Mouse (Mus musculus) heart, adult 2 months (tissue): ENCODE measurements around the gene Gm19345. TPM values are rescaled to one million over a fixed set of nuclear protein-coding genes. Genes with fewer than 3 reads are reported as not detected.

Source experiments
- DNase-seq, 2 experiments: peaks; one replicate each; pipeline ENCODE4 v3.0.0; 2021
- H3K27ac ChIP-seq: fragments of 200-600 bp; 2 replicates; pipeline ENCODE4 v1.8.1; 2022
- H3K27me3 ChIP-seq: fragments of 200-500 bp; 2 replicates; pipeline ENCODE4 v1.6.1; 2012; ENCODE audit warnings: mild to moderate bottlenecking, low read length, inconsistent platforms, mixed read lengths; ENCODE audit not compliant: control insufficient read depth, insufficient read depth
- H3K36me3 ChIP-seq: fragments of 200-500 bp; 2 replicates; pipeline ENCODE4 v1.6.1; 2012; ENCODE audit warnings: low read length, inconsistent platforms; ENCODE audit not compliant: control insufficient read depth, insufficient read depth
- H3K4me1 ChIP-seq: fragments of 200-500 bp; 2 replicates; pipeline ENCODE4 v1.6.1; 2011; ENCODE audit warnings: low read length; ENCODE audit not compliant: control insufficient read depth, insufficient read depth
- H3K4me3 ChIP-seq: fragments of 200-600 bp; 2 replicates; pipeline ENCODE4 v1.8.1; 2022
- H3K79me2 ChIP-seq: fragments of 200-500 bp; replicated peaks from 2 replicates; pipeline ENCODE4 v1.6.1; 2012; ENCODE audit warnings: mild to moderate bottlenecking, inconsistent platforms, low read length, moderate library complexity, mixed read lengths; ENCODE audit not compliant: control insufficient read depth, insufficient read depth
- H3K9ac ChIP-seq: fragments of 200-500 bp; 2 replicates; pipeline ENCODE4 v1.6.1; 2012; ENCODE audit warnings: low read depth, mild to moderate bottlenecking, control low read depth, inconsistent platforms, low read length, mixed read lengths
- CTCF ChIP-seq: fragments of 200-600 bp; IDR thresholded peaks from 2 replicates; pipeline ENCODE4 v1.8.1; 2022; ENCODE audit warnings: antibody characterized with exemption, mild to moderate bottlenecking, moderate library complexity
- EP300 ChIP-seq: fragments of 200-500 bp; IDR thresholded peaks from 2 replicates; pipeline ENCODE4 v1.6.1; 2011; ENCODE audit warnings: low read depth, low read length, control low read depth; ENCODE audit not compliant: insufficient read depth
- POLR2A ChIP-seq: fragments of 200-500 bp; IDR thresholded peaks from 2 replicates; pipeline ENCODE4 v1.6.1; 2011; ENCODE audit warnings: mild to moderate bottlenecking, low read depth, low read length, control low read depth; ENCODE audit not compliant: insufficient read depth
- WGBS: fragments of 180-500 bp; shearing (Covaris S2); methylation state at CpG from one replicate; pipeline ENCODE4 v1.1.7; 2018; 5-methylcytosine and 5-hydroxymethylcytosine counted together
- intact Hi-C: fragments of 180-260 bp; cut with DNase I; formaldehyde crosslinking; loops from one replicate; pipeline ENCODE4 v1.15.1; 2025
- polyA plus RNA-seq: library from polyadenylated mRNA; depleted of rRNA; stranded (reverse); fragments of >200 nt; gene quantifications from 2 replicates; pipeline ENCODE4 v1.2.3, GENCODE M21; 2012
- total RNA-seq, 2 experiments: library from RNA; stranded (reverse); gene quantifications; 2 replicates each; pipeline ENCODE4 v1.2.3; 2021

Gm19345 gene
- total and polyA plus RNA-seq, 3 experiments, result not detected

- Histone ChIP-seq H3K79me2 (no peaks in the 10 kb centered on the region), H3K9ac (no peak overlapping the region), H3K27me3 (no peaks in the 10 kb centered on the region), H3K4me1 (peaks cover 1% of the 10 kb centered on the region), H3K36me3 (no peaks in the 10 kb centered on the region), H3K27ac (no peak overlapping the region), H3K4me3 (no peak overlapping the region)
- intact Hi-C loops, result loop anchor here (1.0 to 5.0 kb wide), 2 partner anchors 40 to 91 kb away; partner anchors contain the start of gene Nectin2
- no peak for TF ChIP-seq POLR2A
- TF ChIP-seq EP300, result no peak
- 32% methylated on average over 19 of the region's 19 CpGs for WGBS
- DNase-seq, result peak; percentile 58 to 60
These were observed 8.8 kb upstream of the Gm19345 start for GRCm38 (mm10) chr7:19842885-19843504.

DNA sequence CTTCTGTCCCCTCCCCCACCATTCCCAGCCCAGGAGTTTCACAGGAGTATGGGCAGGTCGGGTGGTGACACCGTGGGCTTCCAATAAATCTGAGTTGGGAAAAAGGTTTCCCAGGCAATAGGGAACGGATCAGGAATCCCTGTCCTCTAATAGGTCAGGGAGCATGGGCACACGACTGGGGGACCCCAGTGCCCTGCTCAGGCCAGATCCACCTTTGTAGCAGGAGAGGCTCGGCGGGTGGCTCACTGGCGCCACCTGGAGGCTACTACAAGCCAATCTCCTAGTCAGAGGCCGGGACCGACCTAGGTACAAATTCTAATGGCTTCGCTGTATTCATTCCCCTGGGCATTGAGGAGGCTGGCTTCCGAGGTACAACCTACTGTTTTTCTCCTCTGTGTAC is 8.2 kb upstream of the Gm19345 start:
- TF ChIP-seq POLR2A, result no peak
- 0 out of 2 replicates have a peak, but pooled peaks have one; percentile 49 for TF ChIP-seq EP300
- H3K4me3 ChIP-seq, result no peak overlapping the region
- peak; percentile 82 to 85 for DNase-seq
- intact Hi-C loops, result loop anchor here (1.0 to 5.0 kb wide), 2 partner anchors 40 to 91 kb away; partner anchors contain the start of gene Nectin2
- H3K27ac ChIP-seq, result no peak overlapping the region
- WGBS, result 7% methylated on average over 11 of the region's 11 CpGs
- no peaks in the 10 kb centered on the region for H3K27me3 ChIP-seq
- H3K36me3 ChIP-seq, result no peaks in the 10 kb centered on the region
- H3K4me1 ChIP-seq, result peaks cover 4% of the 10 kb centered on the region
- H3K9ac ChIP-seq, result no peak overlapping the region
- no peaks in the 10 kb centered on the region for H3K79me2 ChIP-seq

DNA sequence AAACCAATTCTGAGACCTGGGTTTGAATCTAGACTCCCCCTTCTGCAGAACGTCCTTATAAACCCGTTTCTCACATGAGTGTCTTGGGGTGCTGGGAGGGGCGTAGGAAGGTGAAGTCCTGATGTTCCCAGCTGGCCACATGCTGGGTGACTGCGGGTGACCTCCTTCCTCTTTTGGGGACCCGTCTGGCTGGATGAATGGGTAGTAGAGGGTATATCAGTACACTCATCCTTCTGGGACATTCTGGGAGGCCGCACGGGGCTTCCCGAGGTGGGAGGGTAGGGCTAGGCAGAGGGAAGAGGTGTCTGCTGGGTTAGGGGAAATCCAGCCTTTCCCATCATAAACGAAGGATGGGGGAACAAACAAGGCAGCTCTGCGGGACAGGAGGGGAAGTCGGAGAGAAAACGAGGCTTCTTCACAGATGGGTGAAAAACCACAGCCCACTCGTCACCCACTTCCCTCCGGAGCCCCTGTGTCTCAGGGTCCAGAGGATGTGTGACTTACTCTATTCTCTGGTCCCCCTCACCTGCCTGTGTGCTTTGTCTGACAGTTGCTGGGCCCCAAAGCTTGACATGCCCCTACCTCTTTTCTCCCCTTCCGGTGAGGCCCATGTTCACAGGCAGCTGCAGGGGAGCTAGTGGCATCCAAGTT is 7.2 kb upstream of the Gm19345 start:
- no peaks in the 10 kb centered on the region for H3K36me3 ChIP-seq
- intact Hi-C loops, result loop anchor here (5.0 kb wide), 1 partner anchor 92 kb away; the partner anchor contains the start of gene Nectin2
- peak in 1 of 2 experiments; percentile 26 for DNase-seq
- H3K79me2 ChIP-seq, result no peaks in the 10 kb centered on the region
- no peak overlapping the region for H3K4me3 ChIP-seq
- H3K9ac ChIP-seq, result no peak overlapping the region
- no peak overlapping the region for H3K27ac ChIP-seq
- peaks cover 4% of the 10 kb centered on the region for H3K4me1 ChIP-seq
- 65% methylated on average over 15 of the region's 15 CpGs for WGBS
- no peak for TF ChIP-seq CTCF
- no peak for TF ChIP-seq POLR2A
- TF ChIP-seq EP300, result no peak
- H3K27me3 ChIP-seq, result no peaks in the 10 kb centered on the region

DNA sequence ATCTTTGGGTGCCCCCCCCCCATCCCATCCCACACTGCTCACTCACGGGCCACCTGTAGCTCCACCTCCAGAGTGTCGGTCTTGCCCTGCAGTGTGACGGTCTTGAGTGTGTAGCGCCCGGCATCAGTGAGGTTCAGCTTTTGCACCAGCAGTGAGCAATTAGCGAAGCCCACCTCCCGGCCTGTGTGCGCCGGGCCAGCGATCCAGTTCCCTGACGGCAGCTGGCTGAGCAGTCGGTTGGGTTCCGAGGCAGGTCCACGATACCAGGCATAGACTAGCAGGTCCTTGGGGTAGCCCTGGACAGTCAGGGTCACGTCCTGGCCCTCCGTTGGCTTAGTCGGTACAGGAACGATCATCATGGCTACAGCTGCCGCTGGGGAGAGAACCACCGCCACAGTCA is 1.7 kb downstream of the Gm19345 start:
- Histone ChIP-seq H3K79me2 (no peaks in the 10 kb centered on the region), H3K4me3 (no peak overlapping the region), H3K27me3 (peaks cover 3% of the 10 kb centered on the region; the same call in 1 of the 2 replicates), H3K9ac (no peak overlapping the region), H3K36me3 (no peaks in the 10 kb centered on the region), H3K27ac (no peak overlapping the region), H3K4me1 (peaks cover under 1% of the 10 kb centered on the region; the same call in 1 of the 2 replicates)
- no peak for TF ChIP-seq CTCF
- no peak for TF ChIP-seq EP300
- TF ChIP-seq POLR2A, result no peak
- 88% methylated on average over 20 of the region's 20 CpGs for WGBS
- intact Hi-C loops, result no loop called here
- DNase-seq, result no peak

DNA sequence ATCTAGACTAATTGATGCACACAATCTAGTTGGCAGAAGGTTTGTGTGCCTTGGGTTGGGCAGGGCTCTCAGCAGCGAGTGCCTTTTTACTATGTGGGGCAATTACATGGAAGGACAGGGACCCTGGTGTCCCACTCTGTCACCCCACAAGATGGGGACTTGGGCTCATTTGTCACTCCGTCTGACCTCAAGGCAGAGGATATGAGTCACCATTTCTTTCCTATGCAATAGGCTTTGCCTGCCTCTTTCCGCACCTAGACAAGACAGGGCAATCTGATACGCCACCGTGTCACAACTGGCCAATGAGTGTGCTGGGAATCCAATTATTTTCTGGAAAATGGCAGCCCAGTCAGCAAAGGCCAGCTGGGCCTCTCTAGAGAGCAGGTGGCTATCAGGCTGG is 3.9 kb downstream of the Gm19345 start:
- Histone ChIP-seq H3K36me3 (no peaks in the 10 kb centered on the region), H3K27me3 (peaks cover 3% of the 10 kb centered on the region; the same call in 1 of the 2 replicates), H3K4me1 (no peaks in the 10 kb centered on the region), H3K27ac (no peak overlapping the region), H3K79me2 (no peaks in the 10 kb centered on the region), H3K9ac (no peak overlapping the region), H3K4me3 (no peak overlapping the region)
- TF ChIP-seq EP300, result no peak
- TF ChIP-seq POLR2A, result no peak
- TF ChIP-seq CTCF, result no peak
- WGBS, result 58% methylated on average over 5 of the region's 5 CpGs
- no peak for DNase-seq
- intact Hi-C loops, result no loop called here

DNA sequence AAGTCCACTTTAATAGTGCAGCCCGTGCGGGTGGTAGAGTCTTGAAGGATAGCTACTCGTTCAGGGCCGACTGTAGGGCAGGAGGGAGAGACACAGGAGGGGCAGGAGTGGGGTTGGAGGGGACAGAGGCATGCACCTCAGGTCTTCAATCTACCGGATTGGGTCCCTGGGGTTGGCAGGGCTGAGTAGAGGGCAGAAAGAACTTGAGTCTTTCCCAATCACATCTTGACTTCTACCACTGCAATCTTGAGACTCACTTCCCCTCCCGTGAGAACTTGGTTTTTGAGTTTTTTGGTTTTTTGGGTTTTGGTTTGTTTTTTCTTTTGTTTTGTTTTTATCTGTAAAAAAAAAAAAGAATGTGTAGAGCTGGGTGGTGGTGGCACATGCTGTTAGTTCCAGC is 4.5 kb downstream of the Gm19345 start:
- H3K79me2 ChIP-seq, result no peaks in the 10 kb centered on the region
- no peaks in the 10 kb centered on the region for H3K4me1 ChIP-seq
- intact Hi-C loops, result no loop called here
- H3K27ac ChIP-seq, result no peak overlapping the region
- H3K9ac ChIP-seq, result no peak overlapping the region
- peaks cover 3% of the 10 kb centered on the region; the same call in 1 of the 2 replicates for H3K27me3 ChIP-seq
- DNase-seq, result no peak
- 83% methylated on average over 6 of the region's 6 CpGs for WGBS
- TF ChIP-seq EP300 (no peak), POLR2A (no peak), CTCF (no peak)
- H3K4me3 ChIP-seq, result no peak overlapping the region
- no peaks in the 10 kb centered on the region for H3K36me3 ChIP-seq
